Mouse (Mus musculus): ENCODE measurements at regions not wholly inside any gene's neighbourhood (a gene's known extent, or its start where the extent isn't known, plus 50 kb on each side); places are given as distances from the start of the nearest gene placed in this dataset.

DNA sequence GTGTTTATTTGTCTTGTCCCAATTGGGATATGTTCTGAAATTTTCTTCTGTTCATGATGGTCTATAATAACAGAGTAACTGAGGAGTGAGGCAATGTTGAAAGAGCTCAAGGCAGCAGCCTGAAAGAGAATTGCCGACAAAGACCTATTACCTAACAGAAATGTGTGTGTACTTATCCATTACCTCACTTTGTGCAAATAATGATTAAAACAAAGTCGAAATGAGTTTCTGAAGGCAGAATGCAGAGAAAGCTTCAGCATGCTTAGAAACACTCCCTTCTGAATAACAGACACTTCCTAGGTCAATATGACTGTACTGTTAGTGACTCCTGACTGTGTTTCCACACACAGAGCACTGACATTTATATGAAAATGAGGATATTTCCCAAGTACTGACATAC is 63.0 kb downstream of the Kbtbd8 start:
- H3K4me1 ChIP-seq (ENCODE audit: control insufficient read depth, insufficient read depth, low read length): no peaks in the 10 kb centered on the region
- H3K27ac ChIP-seq (ENCODE audit: control insufficient read depth, insufficient read depth, low read depth, low read length): no peak overlapping the region
- H3K27me3 ChIP-seq (ENCODE audit: control insufficient read depth, insufficient read depth, low read length): no peaks in the 10 kb centered on the region
- H3K36me3 ChIP-seq (ENCODE audit: control insufficient read depth, insufficient read depth, low read length): no peaks in the 10 kb centered on the region
- TF ChIP-seq POLR2A (IDR thresholded peaks at IDR 0.05; ENCODE audit: control insufficient read depth, low read depth, low read length): no peak
- TF ChIP-seq CTCF (IDR thresholded peaks at IDR 0.05; ENCODE audit: control insufficient read depth, insufficient read depth, insufficient replicate concordance, low read depth, low read length): no peak
- H3K4me3 ChIP-seq (ENCODE audit: control insufficient read depth, low read depth, low read length): no peak overlapping the region

DNA sequence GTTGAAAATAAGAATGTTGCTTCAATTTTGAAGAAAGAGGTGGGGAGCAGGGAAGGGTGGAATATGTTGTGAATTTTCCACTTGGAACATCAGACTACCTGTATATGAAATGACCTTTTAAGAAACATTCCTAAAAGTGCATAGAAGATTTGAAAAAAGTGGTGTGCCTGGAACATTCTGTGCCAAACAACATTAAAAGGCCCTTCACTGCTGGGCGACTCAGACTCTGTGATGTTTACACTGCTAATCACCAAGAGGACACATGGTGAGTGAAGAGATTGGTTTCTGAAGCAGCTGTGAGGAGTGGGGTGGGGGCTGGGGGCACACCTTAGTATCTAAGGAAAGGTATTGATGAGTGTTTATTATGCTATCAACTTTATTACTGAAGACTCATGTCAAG is 65.2 kb downstream of the Kbtbd8 start:
- Histone ChIP-seq H3K27ac (ENCODE audit: control insufficient read depth, insufficient read depth, low read depth, low read length) (no peak overlapping the region), H3K4me1 (ENCODE audit: control insufficient read depth, insufficient read depth, low read length) (no peaks in the 10 kb centered on the region), H3K27me3 (ENCODE audit: control insufficient read depth, insufficient read depth, low read length) (no peaks in the 10 kb centered on the region), H3K4me3 (ENCODE audit: control insufficient read depth, low read depth, low read length) (no peak overlapping the region), H3K36me3 (ENCODE audit: control insufficient read depth, insufficient read depth, low read length) (no peaks in the 10 kb centered on the region)
- TF ChIP-seq POLR2A (IDR thresholded peaks at IDR 0.05; ENCODE audit: control insufficient read depth, low read depth, low read length): no peak
- TF ChIP-seq CTCF (IDR thresholded peaks at IDR 0.05; ENCODE audit: control insufficient read depth, insufficient read depth, insufficient replicate concordance, low read depth, low read length): no peak

DNA sequence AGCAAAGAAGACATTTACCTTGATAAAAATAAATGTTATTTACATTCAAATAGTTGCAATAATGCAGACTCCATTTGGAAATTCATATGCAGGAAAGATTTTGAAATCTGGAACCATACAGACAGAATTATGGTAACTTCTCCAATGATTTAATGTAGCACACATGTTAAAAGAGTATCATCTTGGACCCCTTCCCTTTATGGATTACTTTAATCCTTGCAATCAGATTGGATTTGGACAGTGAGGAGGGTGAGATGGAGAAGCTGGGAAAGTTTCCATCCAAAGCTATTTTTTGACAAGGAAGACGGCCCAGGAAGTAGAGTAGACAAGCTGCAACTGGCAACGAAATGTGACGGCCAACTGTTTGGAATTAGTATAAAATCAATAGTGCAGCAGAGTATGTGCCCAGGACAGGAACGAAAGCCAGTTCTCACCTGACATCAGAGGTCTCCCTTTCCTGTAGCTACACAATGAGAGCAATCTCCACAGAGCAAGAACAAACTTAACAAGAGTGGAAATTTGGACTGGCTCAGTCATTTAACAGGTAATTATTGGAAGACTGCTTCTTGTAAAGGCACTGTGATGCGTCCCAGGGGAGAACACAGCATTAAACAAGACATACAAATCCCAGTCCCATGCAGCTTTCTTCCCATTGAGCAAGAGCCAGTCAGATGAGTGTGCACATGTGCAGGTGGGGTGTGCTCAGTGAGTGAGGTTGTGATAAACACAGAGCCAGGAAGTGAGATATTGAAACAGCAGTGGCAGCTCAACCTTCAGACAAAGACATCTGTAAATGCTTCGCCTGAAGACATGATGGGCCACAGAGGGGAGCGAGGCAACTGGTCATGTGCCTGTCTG is 68.3 kb downstream of the Kbtbd8 start:
- TF ChIP-seq POLR2A (IDR thresholded peaks at IDR 0.05; ENCODE audit: control insufficient read depth, low read depth, low read length) (no peak), CTCF (IDR thresholded peaks at IDR 0.05; ENCODE audit: control insufficient read depth, insufficient read depth, insufficient replicate concordance, low read depth, low read length) (no peak)
- no peak overlapping the region for H3K4me3 ChIP-seq (ENCODE audit: control insufficient read depth, low read depth, low read length)
- no peaks in the 10 kb centered on the region for H3K36me3 ChIP-seq (ENCODE audit: control insufficient read depth, insufficient read depth, low read length)
- H3K4me1 ChIP-seq (ENCODE audit: control insufficient read depth, insufficient read depth, low read length): no peaks in the 10 kb centered on the region
- no peak overlapping the region for H3K27ac ChIP-seq (ENCODE audit: control insufficient read depth, insufficient read depth, low read depth, low read length)
- H3K27me3 ChIP-seq (ENCODE audit: control insufficient read depth, insufficient read depth, low read length): no peaks in the 10 kb centered on the region

- TF ChIP-seq POLR2A (IDR thresholded peaks at IDR 0.05; ENCODE audit: control insufficient read depth, low read depth, low read length): no peak
- TF ChIP-seq CTCF (IDR thresholded peaks at IDR 0.05; ENCODE audit: control insufficient read depth, insufficient read depth, insufficient replicate concordance, low read depth, low read length): no peak
- H3K27ac ChIP-seq (ENCODE audit: control insufficient read depth, insufficient read depth, low read depth, low read length): no peak overlapping the region
- no peaks in the 10 kb centered on the region for H3K36me3 ChIP-seq (ENCODE audit: control insufficient read depth, insufficient read depth, low read length)
- H3K27me3 ChIP-seq (ENCODE audit: control insufficient read depth, insufficient read depth, low read length): no peaks in the 10 kb centered on the region
- no peaks in the 10 kb centered on the region for H3K4me1 ChIP-seq (ENCODE audit: control insufficient read depth, insufficient read depth, low read length)
- H3K4me3 ChIP-seq (ENCODE audit: control insufficient read depth, low read depth, low read length): no peak overlapping the region
Measured at GRCm38 (mm10) chr6:95196631-95197030, 79.6 kb downstream of the Kbtbd8 start.

GRCm38 (mm10) chr6:95198611-95199010 is 81.6 kb downstream of the Kbtbd8 start:
- H3K27me3 ChIP-seq (ENCODE audit: control insufficient read depth, insufficient read depth, low read length): no peaks in the 10 kb centered on the region
- no peak overlapping the region for H3K4me3 ChIP-seq (ENCODE audit: control insufficient read depth, low read depth, low read length)
- H3K27ac ChIP-seq (ENCODE audit: control insufficient read depth, insufficient read depth, low read depth, low read length): no peak overlapping the region
- H3K36me3 ChIP-seq (ENCODE audit: control insufficient read depth, insufficient read depth, low read length): no peaks in the 10 kb centered on the region
- TF ChIP-seq POLR2A (IDR thresholded peaks at IDR 0.05; ENCODE audit: control insufficient read depth, low read depth, low read length) (no peak), CTCF (IDR thresholded peaks at IDR 0.05; ENCODE audit: control insufficient read depth, insufficient read depth, insufficient replicate concordance, low read depth, low read length) (no peak)
- no peaks in the 10 kb centered on the region for H3K4me1 ChIP-seq (ENCODE audit: control insufficient read depth, insufficient read depth, low read length)

GRCm38 (mm10) chr6:95202291-95202790 is 85.3 kb downstream of the Kbtbd8 start:
- H3K27ac ChIP-seq (ENCODE audit: control insufficient read depth, insufficient read depth, low read depth, low read length): no peak overlapping the region
- H3K4me3 ChIP-seq (ENCODE audit: control insufficient read depth, low read depth, low read length): no peak overlapping the region
- H3K36me3 ChIP-seq (ENCODE audit: control insufficient read depth, insufficient read depth, low read length): no peaks in the 10 kb centered on the region

GRCm38 (mm10) chr6:95202978-95203377 is 85.9 kb downstream of the Kbtbd8 start:
- Histone ChIP-seq H3K36me3 (ENCODE audit: control insufficient read depth, insufficient read depth, low read length) (no peaks in the 10 kb centered on the region), H3K4me1 (ENCODE audit: control insufficient read depth, insufficient read depth, low read length) (no peaks in the 10 kb centered on the region), H3K27ac (ENCODE audit: control insufficient read depth, insufficient read depth, low read depth, low read length) (no peak overlapping the region), H3K27me3 (ENCODE audit: control insufficient read depth, insufficient read depth, low read length) (no peaks in the 10 kb centered on the region), H3K4me3 (ENCODE audit: control insufficient read depth, low read depth, low read length) (no peak overlapping the region)
- TF ChIP-seq CTCF (IDR thresholded peaks at IDR 0.05; ENCODE audit: control insufficient read depth, insufficient read depth, insufficient replicate concordance, low read depth, low read length) (no peak), POLR2A (IDR thresholded peaks at IDR 0.05; ENCODE audit: control insufficient read depth, low read depth, low read length) (no peak)

More at GRCm38 (mm10) chr6:95202291-95202790, 85.3 kb downstream of the Kbtbd8 start:
- Histone ChIP-seq H3K4me1 (ENCODE audit: control insufficient read depth, insufficient read depth, low read length) (no peaks in the 10 kb centered on the region), H3K27me3 (ENCODE audit: control insufficient read depth, insufficient read depth, low read length) (no peaks in the 10 kb centered on the region)
- no peak for TF ChIP-seq CTCF (IDR thresholded peaks at IDR 0.05; ENCODE audit: control insufficient read depth, insufficient read depth, insufficient replicate concordance, low read depth, low read length)
